Mouse (Mus musculus): ENCODE data around the gene Osbp. TPM values are rescaled to one million over a fixed set of nuclear protein-coding genes. Genes with fewer than 3 reads are reported as not detected.

Osbp gene
- polyA plus RNA-seq, 1 experiment: 3.0 TPM

GRCm38 (mm10) chr19:12041217-12041616 lies 75.5 kb downstream of the Osbp start, which contains the start of gene Olfr1423:
TSS of gene Olfr1423 (minus strand) at chr19:12041317.
- Histone ChIP-seq H3K4me1 (peaks cover 3% of the 10 kb centered on the region; the same call in 1 of the 2 replicates), H3K27me3 (replicated peaks) (no peaks in the 10 kb centered on the region), H3K36me3 (replicated peaks; ENCODE audit: low read length) (no peaks in the 10 kb centered on the region), H3K4me3 (replicated peaks) (no peak within 1 kb of the TSS), H3K9me3 (no peaks in the 10 kb centered on the region)
- no peak for TF ChIP-seq FLI1 (IDR thresholded peaks at IDR 0.05; ENCODE audit: low read length)
- no peak for TF ChIP-seq GATA1 (IDR thresholded peaks at IDR 0.05; ENCODE audit: borderline replicate concordance, low read length)

GRCm38 (mm10) chr19:12043163-12043562 lies 77.4 kb downstream of the Osbp start:
- TF ChIP-seq FLI1 (IDR thresholded peaks at IDR 0.05; ENCODE audit: low read length) (no peak), GATA1 (IDR thresholded peaks at IDR 0.05; ENCODE audit: borderline replicate concordance, low read length) (no peak)
- Histone ChIP-seq H3K4me3 (replicated peaks) (no peak overlapping the region), H3K4me1 (peaks cover 3% of the 10 kb centered on the region; the same call in 1 of the 2 replicates), H3K36me3 (replicated peaks; ENCODE audit: low read length) (no peaks in the 10 kb centered on the region), H3K27me3 (replicated peaks) (no peaks in the 10 kb centered on the region), H3K9me3 (no peaks in the 10 kb centered on the region)

Other genes with a start within 250 kb of the Osbp start
- gene Gif, start 218.4 kb upstream of the Osbp start, polyA plus RNA-seq (2012; ENCODE audit: insufficient read depth, low replicate concordance): not detected in 2 replicates
- gene Mrpl16, start 195.6 kb upstream of the Osbp start, polyA plus RNA-seq (2012; ENCODE audit: insufficient read depth, low replicate concordance): 10.5 TPM in 1 of 2 replicates, not detected in the other
- gene Stx3, start 146.5 kb upstream of the Osbp start, polyA plus RNA-seq (2012; ENCODE audit: insufficient read depth, low replicate concordance): 2.6 TPM in 1 of 2 replicates, not detected in the other
- not detected in 2 replicates for gene Olfr1417, start 126.7 kb upstream of the Osbp start, polyA plus RNA-seq (2012; ENCODE audit: insufficient read depth, low replicate concordance)
- gene Olfr1418, start 104.9 kb upstream of the Osbp start, polyA plus RNA-seq (2012; ENCODE audit: insufficient read depth, low replicate concordance): not detected in 2 replicates
- gene Olfr1419, start 90.8 kb upstream of the Osbp start, polyA plus RNA-seq (2012; ENCODE audit: insufficient read depth, low replicate concordance): not detected in 2 replicates
- gene Olfr1420, start 79.4 kb upstream of the Osbp start, polyA plus RNA-seq (2012; ENCODE audit: insufficient read depth, low replicate concordance): not detected in 2 replicates
- gene Patl1, start 53.5 kb upstream of the Osbp start, polyA plus RNA-seq (2012; ENCODE audit: insufficient read depth, low replicate concordance): 2.4 and 5.5 TPM in 2 replicates
- not detected in 2 replicates for gene Olfr1423, start 75.4 kb downstream of the Osbp start, polyA plus RNA-seq (2012; ENCODE audit: insufficient read depth, low replicate concordance)
- not detected in 2 replicates for gene Olfr1424, start 96.7 kb downstream of the Osbp start, polyA plus RNA-seq (2012; ENCODE audit: insufficient read depth, low replicate concordance)
- not detected in 2 replicates for gene Olfr1425, start 111.8 kb downstream of the Osbp start, polyA plus RNA-seq (2012; ENCODE audit: insufficient read depth, low replicate concordance)
- not detected in 2 replicates for gene Olfr1426, start 126.1 kb downstream of the Osbp start, polyA plus RNA-seq (2012; ENCODE audit: insufficient read depth, low replicate concordance)
- not detected in 2 replicates for gene Olfr1427, start 137.4 kb downstream of the Osbp start, polyA plus RNA-seq (2012; ENCODE audit: insufficient read depth, low replicate concordance)
- gene Olfr1428, start 150.0 kb downstream of the Osbp start, polyA plus RNA-seq (2012; ENCODE audit: insufficient read depth, low replicate concordance): not detected in 2 replicates
- gene Olfr76, start 157.3 kb downstream of the Osbp start, polyA plus RNA-seq (2012; ENCODE audit: insufficient read depth, low replicate concordance): not detected in 2 replicates
- gene Olfr1555-ps1, start 204.2 kb downstream of the Osbp start, polyA plus RNA-seq (2012; ENCODE audit: insufficient read depth, low replicate concordance): not detected in 2 replicates
- gene Olfr1431, start 234.7 kb downstream of the Osbp start, polyA plus RNA-seq (2012; ENCODE audit: insufficient read depth, low replicate concordance): not detected in 2 replicates

Data from megakaryocyte, embryonic 14.5 days (primary cell).